Mouse (Mus musculus): Measurements from ENCODE around the gene Nkx1-1. TPM values are rescaled to one million over a fixed set of nuclear protein-coding genes. Genes with fewer than 3 reads are reported as not detected.

Gene Nkx1-1
- polyA plus RNA-seq, 1 experiment from 2014 or later, result not detected

- peaks cover 34% of the 10 kb centered on the region for H3K4me1 ChIP-seq
- no peak overlapping the region for H3K27ac ChIP-seq (replicated peaks)
- H3K9ac ChIP-seq, result no peak overlapping the region
- ATAC-seq (ENCODE audit: extremely low read depth, insufficient number of reproducible peaks, low FRiP score, low TSS enrichment), result no peak
- H3K4me3 ChIP-seq, result no peak overlapping the region
- peaks cover 99% of the 10 kb centered on the region for H3K27me3 ChIP-seq (replicated peaks)
- H3K9me3 ChIP-seq, result no peaks in the 10 kb centered on the region
- no peak overlapping the region for H3K4me2 ChIP-seq
- H3K36me3 ChIP-seq, result no peaks in the 10 kb centered on the region
- WGBS, result 6% methylated on average over 4 of the region's 4 CpGs
Observed at GRCm38 (mm10) chr5:33435941-33436340, 2.2 kb upstream of the Nkx1-1 start.

- Histone ChIP-seq H3K36me3 (no peaks in the 10 kb centered on the region), H3K9ac (no peak overlapping the region), H3K9me3 (no peaks in the 10 kb centered on the region), H3K4me1 (peaks cover 42% of the 10 kb centered on the region), H3K4me3 (no peak overlapping the region), H3K27ac (replicated peaks) (no peak overlapping the region), H3K27me3 (replicated peaks) (peaks cover 99% of the 10 kb centered on the region), H3K4me2 (no peak overlapping the region)
- 3% methylated on average over 26 of the region's 26 CpGs for WGBS
- no peak for ATAC-seq (ENCODE audit: extremely low read depth, insufficient number of reproducible peaks, low FRiP score, low TSS enrichment)
Observed at GRCm38 (mm10) chr5:33435151-33435550, 1.4 kb upstream of the Nkx1-1 start.

- H3K9me3 ChIP-seq, result no peaks in the 10 kb centered on the region
- H3K9ac ChIP-seq, result no peak overlapping the region
- peaks cover 99% of the 10 kb centered on the region for H3K27me3 ChIP-seq (replicated peaks)
- peaks cover 42% of the 10 kb centered on the region for H3K4me1 ChIP-seq
- H3K4me2 ChIP-seq, result peak overlapping the region; percentile 58
- ATAC-seq (ENCODE audit: extremely low read depth, insufficient number of reproducible peaks, low FRiP score, low TSS enrichment), result no peak
- H3K27ac ChIP-seq (replicated peaks), result no peak overlapping the region
- under 1% methylated on average over 60 of the region's 60 CpGs for WGBS
- H3K36me3 ChIP-seq, result no peaks in the 10 kb centered on the region
- peak overlapping the region; percentile 42 for H3K4me3 ChIP-seq
Observed at GRCm38 (mm10) chr5:33434141-33434780, 485 bp upstream of the Nkx1-1 start.

- peak overlapping the region; percentile 67; the same call in 1 of the 2 replicates for H3K4me2 ChIP-seq
- ATAC-seq (ENCODE audit: extremely low read depth, insufficient number of reproducible peaks, low FRiP score, low TSS enrichment), result no peak; the same call in 1 of the 2 replicates
- no peaks in the 10 kb centered on the region for H3K36me3 ChIP-seq
- H3K4me3 ChIP-seq, result peak overlapping the region; percentile 46; the same call in 1 of the 2 replicates
- H3K4me1 ChIP-seq, result peaks cover 42% of the 10 kb centered on the region
- H3K9me3 ChIP-seq, result no peaks in the 10 kb centered on the region
- peaks cover 100% of the 10 kb centered on the region for H3K27me3 ChIP-seq (replicated peaks)
- under 1% methylated on average over 39 of the region's 39 CpGs for WGBS
- no peak overlapping the region for H3K27ac ChIP-seq (replicated peaks)
- H3K9ac ChIP-seq, result no peak overlapping the region
Observed at GRCm38 (mm10) chr5:33432057-33432935, 1.5 kb downstream of the Nkx1-1 start.

GRCm38 (mm10) chr5:33431173-33432005, 2.4 kb downstream of the Nkx1-1 start:
- peak overlapping the region; percentile 46 for H3K4me3 ChIP-seq
- H3K27ac ChIP-seq (replicated peaks), result no peak overlapping the region
- no peak overlapping the region for H3K9ac ChIP-seq
- peaks cover 100% of the 10 kb centered on the region for H3K27me3 ChIP-seq (replicated peaks)
- H3K9me3 ChIP-seq, result no peaks in the 10 kb centered on the region
- no peak for ATAC-seq (ENCODE audit: extremely low read depth, insufficient number of reproducible peaks, low FRiP score, low TSS enrichment)
- no peaks in the 10 kb centered on the region for H3K36me3 ChIP-seq
- H3K4me2 ChIP-seq, result peak overlapping the region; percentile 67
- H3K4me1 ChIP-seq, result peaks cover 44% of the 10 kb centered on the region
- WGBS, result under 1% methylated on average over 77 of the region's 77 CpGs

GRCm38 (mm10) chr5:33430511-33431172, 3.1 kb downstream of the Nkx1-1 start:
- Histone ChIP-seq H3K9me3 (no peaks in the 10 kb centered on the region), H3K27ac (replicated peaks) (no peak overlapping the region), H3K4me1 (peaks cover 44% of the 10 kb centered on the region), H3K9ac (no peak overlapping the region), H3K27me3 (replicated peaks) (peaks cover 98% of the 10 kb centered on the region), H3K4me3 (peak overlapping the region; percentile 46), H3K36me3 (no peaks in the 10 kb centered on the region), H3K4me2 (peak overlapping the region; percentile 67)
- 1% methylated on average over 56 of the region's 64 CpGs for WGBS
- ATAC-seq (ENCODE audit: extremely low read depth, insufficient number of reproducible peaks, low FRiP score, low TSS enrichment), result no peak

- peaks cover 98% of the 10 kb centered on the region for H3K27me3 ChIP-seq (replicated peaks)
- no peak for ATAC-seq (ENCODE audit: extremely low read depth, insufficient number of reproducible peaks, low FRiP score, low TSS enrichment)
- peak overlapping the region; percentile 67; the same call in 1 of the 2 replicates for H3K4me2 ChIP-seq
- WGBS, result 5% methylated on average over 16 of the region's 16 CpGs
- peaks cover 44% of the 10 kb centered on the region for H3K4me1 ChIP-seq
- no peaks in the 10 kb centered on the region for H3K9me3 ChIP-seq
- no peaks in the 10 kb centered on the region for H3K36me3 ChIP-seq
- no peak overlapping the region for H3K9ac ChIP-seq
- no peak overlapping the region for H3K27ac ChIP-seq (replicated peaks)
- peak overlapping the region; percentile 46 for H3K4me3 ChIP-seq
Observed at GRCm38 (mm10) chr5:33430106-33430505, 3.7 kb downstream of the Nkx1-1 start.

GRCm38 (mm10) chr5:33427461-33427860, 6.3 kb downstream of the Nkx1-1 start:
- H3K9ac ChIP-seq, result no peak overlapping the region
- H3K27me3 ChIP-seq (replicated peaks), result peaks cover 83% of the 10 kb centered on the region
- no peaks in the 10 kb centered on the region for H3K36me3 ChIP-seq
- ATAC-seq (ENCODE audit: extremely low read depth, insufficient number of reproducible peaks, low FRiP score, low TSS enrichment), result no peak
- no peaks in the 10 kb centered on the region for H3K9me3 ChIP-seq
- H3K4me2 ChIP-seq, result no peak overlapping the region
- H3K4me3 ChIP-seq, result no peak overlapping the region
- peaks cover 20% of the 10 kb centered on the region for H3K4me1 ChIP-seq
- no peak overlapping the region for H3K27ac ChIP-seq (replicated peaks)

- 44% methylated on average over 3 of the region's 3 CpGs for WGBS
Observed at GRCm38 (mm10) chr5:33420313-33420712, 13.5 kb downstream of the Nkx1-1 start.

GRCm38 (mm10) chr5:33400819-33401218, 33.0 kb downstream of the Nkx1-1 start:
- no peak overlapping the region for H3K27ac ChIP-seq (replicated peaks)
- no peaks in the 10 kb centered on the region for H3K9me3 ChIP-seq
- no peak for ATAC-seq (ENCODE audit: extremely low read depth, insufficient number of reproducible peaks, low FRiP score, low TSS enrichment)
- H3K27me3 ChIP-seq (replicated peaks), result no peaks in the 10 kb centered on the region
- H3K36me3 ChIP-seq, result 0 out of 2 replicates have a peak, but pooled peaks cover 4% of the 10 kb centered on the region
- no peak overlapping the region for H3K9ac ChIP-seq
- H3K4me3 ChIP-seq, result no peak overlapping the region
- WGBS, result 46% methylated on average over 12 of the region's 12 CpGs
- H3K4me1 ChIP-seq, result peaks cover 18% of the 10 kb centered on the region
- H3K4me2 ChIP-seq, result no peak overlapping the region

More at GRCm38 (mm10) chr5:33420313-33420712, 13.5 kb downstream of the Nkx1-1 start:
- Histone ChIP-seq H3K4me3 (no peak overlapping the region), H3K36me3 (peaks cover 15% of the 10 kb centered on the region), H3K27ac (replicated peaks) (no peak overlapping the region), H3K4me1 (no peaks in the 10 kb centered on the region), H3K4me2 (no peak overlapping the region), H3K27me3 (replicated peaks) (peaks cover 13% of the 10 kb centered on the region), H3K9me3 (no peaks in the 10 kb centered on the region), H3K9ac (no peak overlapping the region)
- no peak for ATAC-seq (ENCODE audit: extremely low read depth, insufficient number of reproducible peaks, low FRiP score, low TSS enrichment)
